Comparison of ENCODE assay signal across 16 mouse cellular contexts in the genomic region with DNA sequence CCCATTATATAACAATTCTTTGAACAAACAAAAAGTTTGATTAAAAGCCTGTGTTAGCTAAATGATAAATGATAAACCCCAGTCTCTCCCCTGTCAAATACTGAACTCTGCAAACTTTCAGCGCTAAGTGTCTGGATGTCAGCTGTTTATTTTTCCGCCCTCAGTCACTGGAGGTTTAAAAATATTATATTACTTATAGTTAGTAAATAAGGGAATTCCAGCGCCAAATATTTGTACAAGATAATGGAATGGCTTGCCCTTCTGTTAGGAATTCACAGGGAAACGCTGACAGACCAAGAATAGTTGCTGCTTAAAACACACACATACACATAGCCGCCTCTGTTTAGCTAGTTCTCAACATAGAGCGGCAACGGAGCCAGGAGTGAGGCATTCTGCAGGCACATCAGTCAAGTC. TPM values are rescaled to one million over a fixed set of nuclear protein-coding genes. Genes with fewer than 3 reads are reported as not detected.
DNase-seq lines count a peak whose midpoint lies in the region; ATAC-seq and TF ChIP-seq lines count a peak whose summit lies in the region.
"Had no signal": no experiment of that assay in that cellular context is flagged by ENCODE, and none has a peak within 500 bp of the region (broad histone marks: within the 10 kb centered on the region; RNA-seq: fewer than 3 reads in every experiment).

No protein-coding gene starts in this region.

- H3K4me1 ChIP-seq in kidney, adult 2 months (ENCODE audit: control insufficient read depth, insufficient read depth, low read length): 0 out of 2 replicates have a peak, but pooled peaks cover 7% of the 10 kb centered on the region
- peaks cover 9% of the 10 kb centered on the region for H3K4me1 ChIP-seq in lung, embryonic 14.5 days (ENCODE audit: insufficient read depth)
- peaks cover 12% of the 10 kb centered on the region; the same call in 1 of the 2 replicates for H3K4me1 ChIP-seq in stomach, embryonic 14.5 days (ENCODE audit: control insufficient read depth, insufficient read depth, low read length)
- H3K4me1 ChIP-seq: embryonic facial prominence, embryonic 15.5 days; forebrain, embryonic 12.5 days had no signal

- no peak overlapping the region for H3K9ac ChIP-seq in lung, embryonic 14.5 days
- no peak overlapping the region for H3K9ac ChIP-seq in stomach, embryonic 14.5 days (replicated peaks; ENCODE audit: low read depth, low read length)
- H3K9ac ChIP-seq: embryonic facial prominence, embryonic 15.5 days; forebrain, embryonic 12.5 days; hindbrain, embryonic 14.5 days had no signal

- no peaks in the 10 kb centered on the region for H3K36me3 ChIP-seq in kidney, adult 2 months (ENCODE audit: control insufficient read depth, insufficient read depth, low read length)
- no peaks in the 10 kb centered on the region for H3K36me3 ChIP-seq in lung, embryonic 14.5 days (ENCODE audit: insufficient read depth)
- no peaks in the 10 kb centered on the region for H3K36me3 ChIP-seq in stomach, embryonic 14.5 days (ENCODE audit: control insufficient read depth, insufficient read depth, low read length)
- H3K36me3 ChIP-seq: embryonic facial prominence, embryonic 15.5 days; forebrain, embryonic 12.5 days had no signal

- H3K27me3 ChIP-seq in kidney, adult 2 months (replicated peaks; ENCODE audit: control insufficient read depth, insufficient read depth, low read length): no peaks in the 10 kb centered on the region
- no peaks in the 10 kb centered on the region for H3K27me3 ChIP-seq in lung, embryonic 14.5 days (ENCODE audit: insufficient read depth, low read length)
- no peaks in the 10 kb centered on the region for H3K27me3 ChIP-seq in stomach, embryonic 14.5 days (ENCODE audit: control insufficient read depth, insufficient read depth, low read length)
- H3K27me3 ChIP-seq: embryonic facial prominence, embryonic 15.5 days; forebrain, embryonic 12.5 days had no signal

- peak; percentile 68 for ATAC-seq in lung, embryonic 14.5 days (ENCODE audit: insufficient read depth)
- ATAC-seq in stomach, embryonic 14.5 days (ENCODE audit: insufficient number of reproducible peaks, insufficient read depth, low FRiP score, low read depth): peak; percentile 87

- no peaks in the 10 kb centered on the region for H3K9me3 ChIP-seq in lung, embryonic 14.5 days (ENCODE audit: low read depth, low read length)
- no peaks in the 10 kb centered on the region for H3K9me3 ChIP-seq in stomach, embryonic 14.5 days (ENCODE audit: control insufficient read depth, low read depth, low read length)
- H3K9me3 ChIP-seq: embryonic facial prominence, embryonic 15.5 days; forebrain, embryonic 12.5 days had no signal

- H3K4me3 ChIP-seq in kidney, adult 2 months (ENCODE audit: insufficient read depth, low read depth, low read length): no peak overlapping the region
- H3K4me3 ChIP-seq in lung, embryonic 14.5 days (ENCODE audit: low read depth, low read length): no peak overlapping the region
- H3K4me3 ChIP-seq in stomach, embryonic 14.5 days (ENCODE audit: low read depth, low read length): no peak overlapping the region
- H3K4me3 ChIP-seq: embryonic facial prominence, embryonic 15.5 days; forebrain, embryonic 12.5 days had no signal

- no peak for TF ChIP-seq POLR2A in kidney, adult 2 months (IDR thresholded peaks at IDR 0.05; ENCODE audit: low read depth, low read length)

- H3K4me2 ChIP-seq in lung, embryonic 14.5 days: peak overlapping the region; percentile 40
- H3K4me2 ChIP-seq in stomach, embryonic 14.5 days (replicated peaks; ENCODE audit: low read depth, low read length): peak overlapping the region; percentile 31
- H3K4me2 ChIP-seq: embryonic facial prominence, embryonic 15.5 days; forebrain, embryonic 12.5 days; hindbrain, embryonic 14.5 days had no signal

- WGBS in kidney, adult 2 months: 44% methylated on average over 7 of the region's 7 CpGs
- 11% methylated on average over 7 of the region's 7 CpGs for WGBS in lung, embryonic 14.5 days
- 5% methylated on average over 7 of the region's 7 CpGs for WGBS in stomach, embryonic 14.5 days

- H3K27ac ChIP-seq in kidney, adult 2 months (ENCODE audit: insufficient read depth, low read depth, low read length): peak overlapping the region; percentile 12; the same call in 1 of the 2 replicates
- peak overlapping the region; percentile 40 for H3K27ac ChIP-seq in lung, embryonic 14.5 days (ENCODE audit: low read depth)
- H3K27ac ChIP-seq in stomach, embryonic 14.5 days (ENCODE audit: low read length): peak overlapping the region; percentile 68
- H3K27ac ChIP-seq: embryonic facial prominence, embryonic 15.5 days; forebrain, embryonic 12.5 days; hindbrain, embryonic 14.5 days had no signal

- DNase-seq in embryo, embryonic 10.5 days (ENCODE audit: low spot score): peak; percentile 13
- DNase-seq in embryo, embryonic 9.5 days (ENCODE audit: extremely low spot score): no peak
- DNase-seq in kidney, adult 2 months: no peak
- DNase-seq in kidney, adult 11 months: no peak
- DNase-seq in lung, embryonic 14.5 days: peak; percentile 65
- DNase-seq in lung, postnatal 14 days: no peak
- DNase-seq in gastrocnemius, postnatal 4 days (ENCODE audit: low spot score in 2 of 2): no peak
- DNase-seq: cerebellum, adult 18-20 months; gastrocnemius, postnatal 36 days; thymus, postnatal 14 days had no signal

- no peak for TF ChIP-seq CTCF in kidney, adult 2 months (conservative IDR thresholded peaks at IDR 0.05; ENCODE audit: insufficient read depth, insufficient read length, low read depth, low read length)
- no peak for TF ChIP-seq CTCF in lung, embryonic 14.5 days (IDR thresholded peaks at IDR 0.05; ENCODE audit: low read depth)

RNA-seq across cellular contexts. Expression of a gene that starts 29.6 kb away (rescaled TPM):
- 17.2 and 21.7 TPM in 2 replicates for polyA plus RNA-seq in kidney, adult 2 months (2012; rRNA removed)
- 53.0 and 53.7 TPM in 2 replicates for polyA plus RNA-seq in lung, embryonic 14.5 days (2014; fragmentation: Nextera tagmentation; extraction: Ambion mirVana)
- 88.3 and 89.5 TPM in 2 replicates for polyA plus RNA-seq in stomach, embryonic 14.5 days (2014; fragmentation: Nextera tagmentation; extraction: Ambion mirVana)
- total RNA-seq in gastrocnemius, postnatal 4 days (2021): 10 to 100 TPM; 65.4 to 74.0 TPM
- total RNA-seq: megakaryocyte-erythroid progenitor cell, adult 5-6 weeks; monocyte, adult 5-6 weeks had no signal

Comparison
In these comparisons a context has a peak if more than half of its experiments do, and no peak if none do; other contexts are left out.
1. DNase-seq: peak in embryo, embryonic 10.5 days (single experiment) and lung, embryonic 14.5 days (single experiment); none in embryo, embryonic 9.5 days (single experiment), kidney, adult 2 months (single experiment), kidney, adult 11 months (single experiment), lung, postnatal 14 days (single experiment) and gastrocnemius, postnatal 4 days (0 of 2).
2. H3K27ac ChIP-seq: peak in every context shown above with its lines; median percentile 68 in stomach, embryonic 14.5 days; 40 in lung, embryonic 14.5 days; 12 in kidney, adult 2 months.